Mouse (Mus musculus) small intestine, adult 2 months (tissue): Measurements from ENCODE around the gene Nasp.

Experiments
- CTCF ChIP-seq: fragments of 200-500 bp; IDR thresholded peaks from 2 replicates; pipeline ENCODE4 v1.5.1; 2012; ENCODE audit warnings: low read depth, mild to moderate bottlenecking, control low read depth, inconsistent platforms, low read length, moderate library complexity, mixed read lengths; ENCODE audit not compliant: insufficient replicate concordance, insufficient read length; ENCODE audit errors: extremely low read depth
- POLR2A ChIP-seq: fragments of 200-500 bp; IDR thresholded peaks from 2 replicates; pipeline ENCODE4 v1.6.1; 2012; ENCODE audit warnings: low read depth, mild to moderate bottlenecking, control low read depth, inconsistent platforms, low read length, moderate library complexity

GRCm38 (mm10) chr4:116644326-116644725 is 16.6 kb upstream of the Nasp start:
- TF ChIP-seq CTCF (peak; percentile 58; the same call in 1 of the 2 replicates), POLR2A (no peak)
